Mouse (Mus musculus): ENCODE data around the gene Fnbp1. TPM values are rescaled to one million over a fixed set of nuclear protein-coding genes. Genes with fewer than 3 reads are reported as not detected.

Fnbp1 gene
- polyA plus RNA-seq, 1 experiment = 148 TPM

- Histone ChIP-seq H3K27me3 (ENCODE audit: control insufficient read depth, insufficient read depth, low read length) (no peaks in the 10 kb centered on the region), H3K4me3 (ENCODE audit: control insufficient read depth, insufficient read depth, low read length) (peak within 1 kb of the TSS; percentile 58), H3K36me3 (ENCODE audit: control insufficient read depth, insufficient read depth, low read length) (no peaks in the 10 kb centered on the region), H3K27ac (ENCODE audit: control insufficient read depth, insufficient read depth, low read length) (no peak within 1 kb of the TSS), H3K4me1 (replicated peaks; ENCODE audit: control insufficient read depth, insufficient read depth, low read length) (peaks cover 7% of the 10 kb centered on the region)
- under 1% methylated on average over 53 of the region's 53 CpGs for WGBS
- TF ChIP-seq POLR2A (IDR thresholded peaks at IDR 0.05; ENCODE audit: control insufficient read depth, extremely low read depth, insufficient read depth, low read length, poor library complexity) = 0 out of 2 replicates have a peak, but pooled peaks have one; percentile 49
- 0 out of 2 replicates have a peak, but pooled peaks have one; percentile 9 for TF ChIP-seq CTCF (IDR thresholded peaks at IDR 0.05; ENCODE audit: borderline replicate concordance, control insufficient read depth, extremely low read depth, insufficient read depth, low read length, poor library complexity)
- peak; percentile 86 for DNase-seq
These were observed 10.3 kb upstream of the Fnbp1 start, which contains the start of gene Gpr107 for GRCm38 (mm10) chr2:31151892-31152812. Gene Gpr107 (plus strand): TSS chr2:31152316.

- TF ChIP-seq CTCF (IDR thresholded peaks at IDR 0.05; ENCODE audit: borderline replicate concordance, control insufficient read depth, extremely low read depth, insufficient read depth, low read length, poor library complexity) = no peak
- TF ChIP-seq POLR2A (IDR thresholded peaks at IDR 0.05; ENCODE audit: control insufficient read depth, extremely low read depth, insufficient read depth, low read length, poor library complexity) = no peak
- Histone ChIP-seq H3K36me3 (ENCODE audit: control insufficient read depth, insufficient read depth, low read length) (no peaks in the 10 kb centered on the region), H3K4me3 (ENCODE audit: control insufficient read depth, insufficient read depth, low read length) (no peak overlapping the region), H3K27me3 (ENCODE audit: control insufficient read depth, insufficient read depth, low read length) (no peaks in the 10 kb centered on the region), H3K27ac (ENCODE audit: control insufficient read depth, insufficient read depth, low read length) (no peak overlapping the region), H3K4me1 (replicated peaks; ENCODE audit: control insufficient read depth, insufficient read depth, low read length) (peaks cover 7% of the 10 kb centered on the region)
- DNase-seq = peak; percentile 45
These were observed 9.0 kb upstream of the Fnbp1 start for GRCm38 (mm10) chr2:31150762-31151161.

GRCm38 (mm10) chr2:31147054-31147453 lies 5.2 kb upstream of the Fnbp1 start:
- Histone ChIP-seq H3K4me3 (ENCODE audit: control insufficient read depth, insufficient read depth, low read length) (no peak overlapping the region), H3K27ac (ENCODE audit: control insufficient read depth, insufficient read depth, low read length) (no peak overlapping the region), H3K27me3 (ENCODE audit: control insufficient read depth, insufficient read depth, low read length) (no peaks in the 10 kb centered on the region), H3K36me3 (ENCODE audit: control insufficient read depth, insufficient read depth, low read length) (no peaks in the 10 kb centered on the region), H3K4me1 (replicated peaks; ENCODE audit: control insufficient read depth, insufficient read depth, low read length) (peaks cover 23% of the 10 kb centered on the region)
- WGBS = 95% methylated on average over 7 of the region's 7 CpGs
- no peak for DNase-seq
- no peak for TF ChIP-seq CTCF (IDR thresholded peaks at IDR 0.05; ENCODE audit: borderline replicate concordance, control insufficient read depth, extremely low read depth, insufficient read depth, low read length, poor library complexity)
- no peak for TF ChIP-seq POLR2A (IDR thresholded peaks at IDR 0.05; ENCODE audit: control insufficient read depth, extremely low read depth, insufficient read depth, low read length, poor library complexity)

- Histone ChIP-seq H3K4me3 (ENCODE audit: control insufficient read depth, insufficient read depth, low read length) (no peak overlapping the region), H3K27me3 (ENCODE audit: control insufficient read depth, insufficient read depth, low read length) (no peaks in the 10 kb centered on the region), H3K4me1 (replicated peaks; ENCODE audit: control insufficient read depth, insufficient read depth, low read length) (peaks cover 28% of the 10 kb centered on the region), H3K36me3 (ENCODE audit: control insufficient read depth, insufficient read depth, low read length) (no peaks in the 10 kb centered on the region), H3K27ac (ENCODE audit: control insufficient read depth, insufficient read depth, low read length) (peak overlapping the region; percentile 1)
- 14% methylated on average over 1 of the region's 1 CpGs for WGBS
- TF ChIP-seq POLR2A (IDR thresholded peaks at IDR 0.05; ENCODE audit: control insufficient read depth, extremely low read depth, insufficient read depth, low read length, poor library complexity) (no peak), CTCF (IDR thresholded peaks at IDR 0.05; ENCODE audit: borderline replicate concordance, control insufficient read depth, extremely low read depth, insufficient read depth, low read length, poor library complexity) (no peak)
- no peak for DNase-seq
These were observed 3.1 kb upstream of the Fnbp1 start for GRCm38 (mm10) chr2:31144901-31145300.

GRCm38 (mm10) chr2:31143768-31144695 lies 2.2 kb upstream of the Fnbp1 start:
- H3K36me3 ChIP-seq (ENCODE audit: control insufficient read depth, insufficient read depth, low read length) = no peaks in the 10 kb centered on the region
- H3K27me3 ChIP-seq (ENCODE audit: control insufficient read depth, insufficient read depth, low read length) = no peaks in the 10 kb centered on the region
- peaks cover 33% of the 10 kb centered on the region for H3K4me1 ChIP-seq (replicated peaks; ENCODE audit: control insufficient read depth, insufficient read depth, low read length)
- peak overlapping the region; percentile 88 for H3K27ac ChIP-seq (ENCODE audit: control insufficient read depth, insufficient read depth, low read length)
- DNase-seq = no peak
- 6% methylated on average over 16 of the region's 16 CpGs for WGBS
- TF ChIP-seq POLR2A (IDR thresholded peaks at IDR 0.05; ENCODE audit: control insufficient read depth, extremely low read depth, insufficient read depth, low read length, poor library complexity) = no peak
- no peak for TF ChIP-seq CTCF (IDR thresholded peaks at IDR 0.05; ENCODE audit: borderline replicate concordance, control insufficient read depth, extremely low read depth, insufficient read depth, low read length, poor library complexity)
- H3K4me3 ChIP-seq (ENCODE audit: control insufficient read depth, insufficient read depth, low read length) = peak overlapping the region; percentile 53

- 3% methylated on average over 6 of the region's 6 CpGs for WGBS
- H3K27ac ChIP-seq (ENCODE audit: control insufficient read depth, insufficient read depth, low read length) = peak overlapping the region; percentile 88
- H3K4me3 ChIP-seq (ENCODE audit: control insufficient read depth, insufficient read depth, low read length) = peak overlapping the region; percentile 53
- TF ChIP-seq POLR2A (IDR thresholded peaks at IDR 0.05; ENCODE audit: control insufficient read depth, extremely low read depth, insufficient read depth, low read length, poor library complexity) = peak; percentile 53; the same call in 1 of the 2 replicates
- no peak for TF ChIP-seq CTCF (IDR thresholded peaks at IDR 0.05; ENCODE audit: borderline replicate concordance, control insufficient read depth, extremely low read depth, insufficient read depth, low read length, poor library complexity)
- no peaks in the 10 kb centered on the region for H3K27me3 ChIP-seq (ENCODE audit: control insufficient read depth, insufficient read depth, low read length)
- peak; percentile 56 for DNase-seq
- H3K4me1 ChIP-seq (replicated peaks; ENCODE audit: control insufficient read depth, insufficient read depth, low read length) = peaks cover 38% of the 10 kb centered on the region
- no peaks in the 10 kb centered on the region for H3K36me3 ChIP-seq (ENCODE audit: control insufficient read depth, insufficient read depth, low read length)
These were observed 1.5 kb upstream of the Fnbp1 start for GRCm38 (mm10) chr2:31143326-31143725.
